Mouse (Mus musculus): Measurements from ENCODE around the gene Fars2. TPM values are rescaled to one million over a fixed set of nuclear protein-coding genes. Genes with fewer than 3 reads are reported as not detected.
"Not testable (repeated sequence)": the region's sequence is repeated elsewhere in the genome, so short reads cannot be mapped to it uniquely, and the experiment has no call there.

Fars2 gene
- total and polyA plus RNA-seq, 2 experiments from 2014 or later, result 21.5 to 34.6 TPM

DNA sequence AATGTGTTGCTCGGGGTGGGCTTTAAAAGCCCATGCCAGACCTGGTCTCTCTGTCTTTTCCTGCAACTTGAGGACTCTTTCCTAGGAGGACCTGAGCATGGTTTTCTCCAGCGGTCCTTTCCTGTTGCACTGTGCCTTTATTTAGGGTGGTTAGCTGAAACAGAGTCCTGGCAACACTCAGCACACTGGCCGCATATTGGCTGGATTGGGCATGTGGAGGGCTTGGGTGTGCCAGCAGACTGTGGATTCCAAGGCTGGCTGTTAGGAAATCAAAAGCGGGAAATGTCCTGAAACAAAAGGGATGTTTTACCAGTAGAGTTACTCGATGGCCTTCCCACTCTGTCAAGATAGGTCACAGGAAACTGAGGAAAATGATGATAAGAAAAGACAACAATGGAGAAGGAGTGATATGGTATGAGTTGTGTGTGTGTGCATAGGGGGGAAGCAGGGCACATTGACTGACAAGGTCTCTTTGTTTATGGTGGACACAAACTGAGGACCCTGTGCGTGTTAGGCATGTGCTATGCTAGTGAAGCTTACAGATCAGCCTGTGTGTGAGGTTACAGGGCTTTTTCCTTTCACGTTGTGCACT lies 39.2 kb downstream of the Fars2 start:
- Histone ChIP-seq H3K9me3 (ENCODE audit: low read length) (no peaks in the 10 kb centered on the region), H3K27ac (no peak overlapping the region), H3K27me3 (ENCODE audit: insufficient read depth, low read length) (no peaks in the 10 kb centered on the region), H3K4me3 (ENCODE audit: low read length) (no peak overlapping the region), H3K4me2 (ENCODE audit: low read depth, low read length) (no peak overlapping the region), H3K4me1 (ENCODE audit: insufficient read depth, low read length) (no peaks in the 10 kb centered on the region), H3K9ac (replicated peaks; ENCODE audit: low read length) (no peak overlapping the region), H3K36me3 (ENCODE audit: insufficient read depth, low read length) (no peaks in the 10 kb centered on the region)
- DNase-seq (ENCODE audit: low spot score), result no peak
- WGBS, result 83% methylated on average over 7 of the region's 7 CpGs
- ATAC-seq, result no peak
- no peak for TF ChIP-seq CTCF (IDR thresholded peaks at IDR 0.05; ENCODE audit: low read depth)

DNA sequence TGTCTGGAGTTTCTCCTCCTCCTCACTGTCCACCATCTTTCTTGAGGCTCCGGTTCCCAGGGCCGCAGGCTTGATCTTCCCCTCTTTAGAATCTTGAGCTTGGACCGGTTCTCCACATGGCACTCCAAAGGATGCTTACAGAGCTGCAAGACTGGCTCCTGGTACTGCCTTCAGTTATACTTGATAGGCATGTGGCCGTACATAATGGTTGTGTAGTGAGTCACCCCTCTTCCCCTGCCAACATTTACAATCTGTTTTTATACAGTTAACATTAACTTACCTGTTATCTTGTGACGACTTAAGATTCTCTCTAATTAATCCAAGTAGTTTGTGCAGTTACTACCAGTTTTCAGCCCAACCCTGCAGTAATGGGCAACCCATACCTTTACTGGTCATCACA lies 46.2 kb downstream of the Fars2 start:
- no peaks in the 10 kb centered on the region for H3K27me3 ChIP-seq (ENCODE audit: insufficient read depth, low read length)
- no peak overlapping the region for H3K27ac ChIP-seq
- ATAC-seq (no peak), DNase-seq (ENCODE audit: low spot score) (no peak)
- no peaks in the 10 kb centered on the region for H3K9me3 ChIP-seq (ENCODE audit: low read length)
- TF ChIP-seq CTCF (IDR thresholded peaks at IDR 0.05; ENCODE audit: low read depth), result no peak
- H3K4me2 ChIP-seq (ENCODE audit: low read depth, low read length), result no peak overlapping the region
- H3K9ac ChIP-seq (replicated peaks; ENCODE audit: low read length), result no peak overlapping the region
- WGBS, result 90% methylated on average over 5 of the region's 5 CpGs
- no peaks in the 10 kb centered on the region for H3K4me1 ChIP-seq (ENCODE audit: insufficient read depth, low read length)
- H3K36me3 ChIP-seq (ENCODE audit: insufficient read depth, low read length), result no peaks in the 10 kb centered on the region
- H3K4me3 ChIP-seq (ENCODE audit: low read length), result no peak overlapping the region

DNA sequence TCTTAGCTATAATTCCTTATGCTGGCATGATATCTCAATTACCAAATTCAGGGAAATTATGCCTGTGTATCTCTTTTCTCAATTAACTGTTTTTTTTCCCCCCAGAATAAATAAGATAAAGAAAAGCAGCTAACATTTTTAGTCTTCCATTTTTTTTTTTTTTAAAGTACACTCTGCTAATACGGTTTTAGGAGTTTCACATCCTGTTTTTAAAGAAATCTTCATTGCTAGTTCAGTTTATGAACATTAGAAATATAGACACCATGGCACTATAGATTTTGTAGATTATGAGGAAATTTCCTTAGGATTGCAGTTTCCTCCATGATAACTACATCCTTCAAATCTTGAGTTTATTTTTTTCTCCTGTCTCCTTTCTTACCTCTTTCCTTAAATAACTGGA lies 46.7 kb downstream of the Fars2 start:
- H3K27me3 ChIP-seq (ENCODE audit: insufficient read depth, low read length), result no peaks in the 10 kb centered on the region
- WGBS, result 94% methylated on average over 1 of the region's 1 CpGs

DNA sequence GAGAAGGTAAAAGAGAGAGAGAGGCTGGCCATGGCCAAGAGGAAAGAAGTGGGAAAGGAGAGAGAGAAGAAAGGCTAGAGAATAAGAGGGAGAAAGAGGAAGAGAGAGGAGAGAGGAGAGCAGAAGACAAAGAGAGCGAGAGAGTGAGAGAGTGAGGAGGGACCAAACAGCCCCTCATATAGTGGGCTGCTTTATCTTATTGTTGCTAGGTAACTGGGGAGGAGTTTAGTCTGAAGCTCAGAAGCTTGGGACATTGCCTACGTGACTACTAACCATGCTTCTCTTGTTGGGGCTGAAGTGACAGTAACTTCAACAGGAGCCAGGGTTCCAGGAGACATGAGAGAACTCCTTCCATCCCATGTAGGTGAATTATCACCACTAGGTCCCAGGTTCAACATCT lies 55.8 kb downstream of the Fars2 start:
- WGBS, result 41% methylated on average over 2 of the region's 2 CpGs
- not testable (repeated sequence) for H3K27me3 ChIP-seq (ENCODE audit: insufficient read depth, low read length); H3K9ac ChIP-seq (replicated peaks; ENCODE audit: low read length); H3K4me3 ChIP-seq (ENCODE audit: low read length); H3K4me1 ChIP-seq (ENCODE audit: insufficient read depth, low read length); DNase-seq (ENCODE audit: low spot score); H3K36me3 ChIP-seq (ENCODE audit: insufficient read depth, low read length); H3K27ac ChIP-seq; H3K4me2 ChIP-seq (ENCODE audit: low read depth, low read length); ATAC-seq; H3K9me3 ChIP-seq (ENCODE audit: low read length)

More for the DNA sequence above, 46.7 kb downstream of the Fars2 start:
- Histone ChIP-seq H3K9ac (replicated peaks; ENCODE audit: low read length) (no peak overlapping the region), H3K27ac (no peak overlapping the region), H3K36me3 (ENCODE audit: insufficient read depth, low read length) (no peaks in the 10 kb centered on the region), H3K9me3 (ENCODE audit: low read length) (no peaks in the 10 kb centered on the region), H3K4me2 (ENCODE audit: low read depth, low read length) (no peak overlapping the region), H3K4me1 (ENCODE audit: insufficient read depth, low read length) (no peaks in the 10 kb centered on the region), H3K4me3 (ENCODE audit: low read length) (no peak overlapping the region)
- DNase-seq (ENCODE audit: low spot score) (no peak), ATAC-seq (no peak)
- no peak for TF ChIP-seq CTCF (IDR thresholded peaks at IDR 0.05; ENCODE audit: low read depth)

DNA sequence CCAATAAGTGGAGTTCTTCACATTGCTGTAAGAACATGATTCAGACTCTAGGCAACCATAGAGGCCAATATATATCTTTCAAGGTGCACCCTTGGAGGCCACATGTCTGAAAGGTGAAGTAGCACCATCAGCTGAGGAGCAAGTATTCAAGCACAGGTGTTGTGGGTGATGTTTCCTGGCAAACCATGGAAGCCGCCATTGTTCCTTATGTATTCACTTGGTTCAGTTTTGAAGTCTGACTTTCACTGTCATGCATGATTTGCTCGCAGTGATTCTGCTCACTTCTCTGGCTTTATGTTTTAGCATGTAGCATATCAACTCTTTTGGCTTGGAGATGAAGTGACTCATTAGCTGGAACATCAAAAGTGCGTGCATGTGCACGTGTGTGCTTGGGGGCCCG lies 56.9 kb downstream of the Fars2 start:
- no peaks in the 10 kb centered on the region for H3K9me3 ChIP-seq (ENCODE audit: low read length)
- no peaks in the 10 kb centered on the region for H3K36me3 ChIP-seq (ENCODE audit: insufficient read depth, low read length)
- WGBS, result 87% methylated on average over 5 of the region's 5 CpGs
- no peak overlapping the region for H3K4me2 ChIP-seq (ENCODE audit: low read depth, low read length)
- H3K9ac ChIP-seq (replicated peaks; ENCODE audit: low read length), result no peak overlapping the region
- no peak overlapping the region for H3K4me3 ChIP-seq (ENCODE audit: low read length)
- no peak for ATAC-seq
- no peak for TF ChIP-seq CTCF (IDR thresholded peaks at IDR 0.05; ENCODE audit: low read depth)
- H3K27ac ChIP-seq, result no peak overlapping the region
- no peaks in the 10 kb centered on the region for H3K4me1 ChIP-seq (ENCODE audit: insufficient read depth, low read length)
- DNase-seq (ENCODE audit: low spot score), result no peak
- H3K27me3 ChIP-seq (ENCODE audit: insufficient read depth, low read length), result no peaks in the 10 kb centered on the region

DNA sequence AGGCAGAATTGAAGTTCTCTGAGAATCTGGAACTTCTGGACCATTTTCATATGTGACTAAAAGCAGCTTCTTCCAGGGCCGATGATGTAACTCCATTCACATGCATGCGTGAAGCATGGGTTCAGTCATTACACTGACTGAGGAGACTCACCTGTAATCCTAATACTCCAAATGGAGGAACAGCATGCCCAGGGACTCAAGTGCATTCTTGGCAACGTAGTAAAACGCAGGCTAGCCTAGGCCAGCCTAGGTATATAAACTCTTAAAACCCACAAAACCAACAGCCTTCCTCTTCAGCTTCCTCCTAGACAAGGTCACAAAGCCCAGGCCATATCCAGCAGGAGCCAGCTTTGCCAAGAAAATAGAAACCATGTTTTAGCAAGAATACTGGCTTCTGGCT lies 57.6 kb downstream of the Fars2 start:
- no peak overlapping the region for H3K4me3 ChIP-seq (ENCODE audit: low read length)

DNA sequence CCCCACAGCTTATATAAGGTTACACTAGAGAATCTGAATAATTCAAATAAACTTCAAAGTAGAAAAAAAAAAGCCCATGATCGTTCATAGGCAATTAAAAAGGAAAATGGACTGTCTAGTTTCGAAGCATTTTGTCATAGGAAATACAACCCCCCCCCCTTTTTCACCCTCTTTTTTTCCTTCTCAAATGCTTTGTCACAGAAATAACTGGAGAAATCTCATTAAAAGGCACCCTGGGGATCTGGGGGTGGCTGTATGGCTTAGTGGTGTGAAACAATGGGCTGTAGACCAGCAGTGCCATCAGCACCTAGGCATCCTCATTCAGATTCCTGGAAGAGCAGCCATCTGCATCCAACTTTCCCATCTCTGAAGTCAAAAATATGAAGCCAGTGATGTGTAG lies 64.0 kb downstream of the Fars2 start:
- no peak for TF ChIP-seq CTCF (IDR thresholded peaks at IDR 0.05; ENCODE audit: low read depth)
- WGBS, result 56% methylated on average over 2 of the region's 2 CpGs

More for the DNA sequence above, 57.6 kb downstream of the Fars2 start:
- Histone ChIP-seq H3K9ac (replicated peaks; ENCODE audit: low read length) (no peak overlapping the region), H3K9me3 (ENCODE audit: low read length) (no peaks in the 10 kb centered on the region), H3K4me1 (ENCODE audit: insufficient read depth, low read length) (no peaks in the 10 kb centered on the region), H3K27ac (no peak overlapping the region), H3K27me3 (ENCODE audit: insufficient read depth, low read length) (no peaks in the 10 kb centered on the region), H3K4me2 (ENCODE audit: low read depth, low read length) (no peak overlapping the region), H3K36me3 (ENCODE audit: insufficient read depth, low read length) (no peaks in the 10 kb centered on the region)
- no peak for TF ChIP-seq CTCF (IDR thresholded peaks at IDR 0.05; ENCODE audit: low read depth)
- no peak for ATAC-seq
- no peak for DNase-seq (ENCODE audit: low spot score)
- 93% methylated on average over 4 of the region's 4 CpGs for WGBS

More for the DNA sequence above, 64.0 kb downstream of the Fars2 start:
- H3K9me3 ChIP-seq (ENCODE audit: low read length), result no peaks in the 10 kb centered on the region
- DNase-seq (ENCODE audit: low spot score) (no peak), ATAC-seq (no peak)
- H3K4me2 ChIP-seq (ENCODE audit: low read depth, low read length), result no peak overlapping the region
- H3K9ac ChIP-seq (replicated peaks; ENCODE audit: low read length), result no peak overlapping the region
- H3K27ac ChIP-seq, result no peak overlapping the region
- H3K27me3 ChIP-seq (ENCODE audit: insufficient read depth, low read length), result no peaks in the 10 kb centered on the region
- H3K4me3 ChIP-seq (ENCODE audit: low read length), result no peak overlapping the region
- no peaks in the 10 kb centered on the region for H3K4me1 ChIP-seq (ENCODE audit: insufficient read depth, low read length)
- H3K36me3 ChIP-seq (ENCODE audit: insufficient read depth, low read length), result no peaks in the 10 kb centered on the region

Data from hindbrain, postnatal 0 days (tissue).